Mouse (Mus musculus): ENCODE data around the gene Tac1.

DNA sequence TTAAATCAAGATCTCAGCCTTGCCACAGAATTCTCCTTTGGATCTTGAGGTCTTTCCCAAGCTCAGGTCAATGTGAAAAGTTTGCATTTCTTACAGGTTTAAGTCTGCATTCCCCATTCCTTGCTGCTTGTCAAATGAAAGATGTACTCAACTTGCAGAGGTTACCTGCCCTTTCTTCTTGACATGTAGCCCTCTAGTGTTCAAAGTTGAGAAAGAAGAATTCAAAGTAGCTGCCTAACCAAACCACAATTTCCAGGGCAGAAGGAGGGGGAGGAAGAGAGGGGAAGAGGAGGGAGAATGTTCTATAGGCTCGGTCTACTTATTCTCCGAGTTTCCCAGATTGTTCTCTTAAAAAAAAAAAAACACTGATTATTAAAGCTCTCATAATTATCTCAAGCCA is 45.5 kb downstream of the Tac1 start:
- TF ChIP-seq POLR2A (IDR thresholded peaks at IDR 0.05; ENCODE audit: control insufficient read depth, extremely low read depth, insufficient read depth, low read length, poor library complexity) (no peak), CTCF (IDR thresholded peaks at IDR 0.05; ENCODE audit: borderline replicate concordance, control insufficient read depth, extremely low read depth, insufficient read depth, low read length, poor library complexity) (no peak)

Measured in thymus, adult 2 months (tissue).